Mouse (Mus musculus): ENCODE data around the gene Erbb2.

DNA sequence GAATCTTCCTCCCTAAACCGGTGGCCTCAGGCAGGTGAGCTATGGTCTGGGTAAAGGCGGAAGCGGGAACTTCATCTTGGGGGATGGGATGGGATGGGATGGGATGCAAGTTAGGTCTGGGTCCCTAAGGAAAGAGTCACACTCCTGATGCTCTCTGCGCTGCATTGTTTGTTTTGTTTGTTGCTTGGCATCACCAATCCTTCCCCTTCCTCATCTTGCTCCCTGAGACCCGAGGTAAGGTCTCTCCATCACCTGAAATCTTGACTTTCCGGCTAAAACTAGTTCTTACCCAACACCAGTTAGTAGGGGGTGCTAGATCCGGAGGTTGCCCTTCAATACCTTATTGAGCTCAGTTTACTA, 35.2 kb downstream of the Erbb2 start:
- TF ChIP-seq CTCF (IDR thresholded peaks at IDR 0.05; ENCODE audit: extremely low read depth, insufficient read depth, low read length), result no peak
- TF ChIP-seq POLR2A (IDR thresholded peaks at IDR 0.05; ENCODE audit: extremely low read depth, insufficient read depth, low read length), result no peak
